Mouse (Mus musculus) kidney, embryonic 14.5 days (tissue): ENCODE data around the gene Polr3f. TPM values are rescaled to one million over a fixed set of nuclear protein-coding genes. Genes with fewer than 3 reads are reported as not detected.

ENCODE experiments used
- ATAC-seq: fragments of 200-750 bp; cut with Nextera tagmentation; 2 replicates; pipeline ENCODE4 v1.8.0; 2017; ENCODE audit warnings: moderate number of reproducible peaks, mild to moderate bottlenecking, moderate TSS enrichment, moderate library complexity; ENCODE audit not compliant: low FRiP score, low TSS enrichment
- H3K27ac ChIP-seq: fragments of 300-500 bp; sonication (generic); 2 replicates; pipeline ENCODE4 v1.5.1; 2014; ENCODE audit warnings: low read depth, mild to moderate bottlenecking, low read length, moderate library complexity, mixed read lengths
- H3K27me3 ChIP-seq: fragments of 300-500 bp; sonication (generic); 2 replicates; pipeline ENCODE4 v1.6.1; 2014; ENCODE audit warnings: mild to moderate bottlenecking, low read length; ENCODE audit not compliant: control insufficient read depth, insufficient read depth
- H3K36me3 ChIP-seq: fragments of 300-500 bp; sonication (generic); 2 replicates; pipeline ENCODE4 v1.6.1; 2014; ENCODE audit warnings: low read length, mixed read lengths; ENCODE audit not compliant: control insufficient read depth, insufficient read depth
- H3K4me1 ChIP-seq: fragments of 300-500 bp; sonication (generic); 2 replicates; pipeline ENCODE4 v1.6.1; 2014; ENCODE audit warnings: low read length, mixed read lengths; ENCODE audit not compliant: control insufficient read depth, insufficient read depth
- H3K4me2 ChIP-seq: fragments of 300-500 bp; sonication (generic); replicated peaks from 2 replicates; pipeline ENCODE4 v1.6.1; 2014; ENCODE audit warnings: low read depth, mild to moderate bottlenecking, low read length
- H3K4me3 ChIP-seq: fragments of 300-500 bp; sonication (generic); 2 replicates; pipeline ENCODE4 v1.5.1; 2014; ENCODE audit warnings: mild to moderate bottlenecking, low read length
- H3K9ac ChIP-seq: fragments of 300-500 bp; sonication (generic); 2 replicates; pipeline ENCODE4 v1.6.1; 2014; ENCODE audit warnings: low read depth, mild to moderate bottlenecking, low read length, moderate library complexity
- H3K9me3 ChIP-seq: fragments of 300-500 bp; sonication (generic); 2 replicates; pipeline ENCODE4 v1.6.1; 2016; ENCODE audit warnings: low read length; ENCODE audit not compliant: control insufficient read depth
- WGBS: fragments of 180-500 bp; shearing (Covaris S2); extraction: QIAGEN DNeasy Blood & Tissue Kit; methylation state at CpG from one replicate; pipeline ENCODE4 v1.1.7; 2014; 5-methylcytosine and 5-hydroxymethylcytosine counted together
- polyA plus RNA-seq: library from polyadenylated mRNA; unstranded; fragments of >200 nt; fragmentation: Nextera tagmentation; extraction: Ambion mirVana; gene quantifications from 2 replicates; pipeline ENCODE4 v1.2.1, GENCODE M21; 2014

The Polr3f gene
- polyA plus RNA-seq, 1 experiment from 2014 or later = 34.2 TPM

DNA sequence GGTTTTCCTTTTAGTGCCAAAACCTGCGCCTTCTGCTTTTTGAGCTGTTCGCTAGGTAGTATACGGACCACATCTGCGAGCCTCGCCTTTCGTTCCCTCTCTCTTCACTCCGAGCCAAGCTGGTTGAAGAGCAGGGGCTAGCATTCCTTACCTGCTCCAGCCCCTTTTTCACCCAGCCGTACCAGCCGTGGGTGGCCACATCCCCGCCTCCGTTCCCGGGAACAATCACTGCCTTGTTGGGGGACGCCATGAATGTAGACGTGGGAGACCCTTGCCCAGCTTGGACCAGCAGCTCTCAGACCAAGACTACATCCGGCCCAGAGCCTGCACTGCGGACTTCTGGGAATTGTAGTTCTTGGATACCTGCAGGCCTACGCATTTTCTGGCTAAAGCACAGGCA, 23.0 kb downstream of the Polr3f start, which contains the start of gene Rbbp9:
TSS of gene Rbbp9 (minus strand) at position 341 of the 400 bp plus-strand sequence.
- peak; percentile 95 for ATAC-seq
- H3K4me2 ChIP-seq = peak within 1 kb of the TSS; percentile 50
- H3K9ac ChIP-seq = peak within 1 kb of the TSS; percentile 79
- H3K9me3 ChIP-seq = no peaks in the 10 kb centered on the region
- WGBS = under 1% methylated on average over 17 of the region's 17 CpGs
- H3K4me3 ChIP-seq = peak within 1 kb of the TSS; percentile 70
- H3K36me3 ChIP-seq = peaks cover 14% of the 10 kb centered on the region; the same call in 1 of the 2 replicates
- H3K27ac ChIP-seq = peak within 1 kb of the TSS; percentile 63; the same call in 1 of the 2 replicates
- H3K4me1 ChIP-seq = peaks cover 8% of the 10 kb centered on the region; the same call in 1 of the 2 replicates
- H3K27me3 ChIP-seq = no peaks in the 10 kb centered on the region

DNA sequence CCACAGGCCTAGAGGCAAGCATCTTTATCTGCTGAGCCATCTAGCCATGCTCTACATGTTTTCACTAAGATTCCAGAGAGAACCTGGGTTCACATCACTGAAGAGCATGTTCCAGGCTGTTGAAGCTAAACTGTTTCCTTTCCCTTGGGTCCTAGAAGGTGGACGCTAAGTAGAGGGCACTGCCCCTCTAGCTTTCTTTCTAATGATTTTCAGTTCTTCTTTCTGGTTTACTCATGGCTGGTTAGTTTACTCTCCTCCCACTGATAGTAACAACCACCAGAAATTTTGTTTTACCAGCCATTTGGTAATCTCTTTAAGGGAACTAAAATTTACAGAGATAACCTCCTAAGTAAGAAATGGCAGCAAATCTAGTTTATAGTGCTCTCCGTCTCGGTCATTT, 26.4 kb downstream of the Polr3f start:
- Histone ChIP-seq H3K27ac (no peak overlapping the region), H3K9me3 (no peaks in the 10 kb centered on the region), H3K4me1 (peaks cover 15% of the 10 kb centered on the region), H3K27me3 (no peaks in the 10 kb centered on the region), H3K4me2 (no peak overlapping the region), H3K9ac (no peak overlapping the region), H3K4me3 (no peak overlapping the region), H3K36me3 (no peaks in the 10 kb centered on the region)
- no peak for ATAC-seq
- WGBS = 96% methylated on average over 3 of the region's 3 CpGs

DNA sequence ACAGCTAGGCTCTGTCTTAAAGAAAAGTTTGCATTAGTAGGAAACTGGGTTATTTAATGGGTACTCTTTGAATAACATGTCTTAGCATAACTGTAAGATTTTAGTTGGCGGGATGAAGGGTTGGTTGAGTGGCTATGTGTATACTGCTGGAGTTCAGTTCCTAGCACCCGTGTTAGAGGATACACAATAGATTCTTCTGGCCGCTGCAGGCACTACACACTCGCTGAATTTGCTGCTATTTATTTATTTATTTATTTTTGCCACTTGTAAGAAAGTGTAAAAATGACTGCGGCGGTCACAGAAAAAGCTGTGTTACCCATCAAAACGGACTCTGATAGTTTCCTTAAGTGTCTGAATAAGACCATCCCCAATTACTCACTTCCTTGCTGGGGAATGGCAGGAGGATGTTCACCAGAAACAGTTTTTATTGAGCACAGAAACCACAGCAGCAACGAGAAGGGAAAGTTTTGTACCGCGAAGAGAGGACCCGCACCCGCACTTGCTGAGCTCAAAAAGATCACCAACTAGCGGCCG, 27.8 kb downstream of the Polr3f start:
- Histone ChIP-seq H3K36me3 (peaks cover 6% of the 10 kb centered on the region; the same call in 1 of the 2 replicates), H3K27me3 (no peaks in the 10 kb centered on the region), H3K4me1 (peaks cover 10% of the 10 kb centered on the region), H3K9me3 (no peaks in the 10 kb centered on the region), H3K4me2 (peak overlapping the region; percentile 43), H3K9ac (peak overlapping the region; percentile 78), H3K4me3 (peak overlapping the region; percentile 85), H3K27ac (peak overlapping the region; percentile 93)
- no peak for ATAC-seq
- WGBS = 3% methylated on average over 14 of the region's 14 CpGs

DNA sequence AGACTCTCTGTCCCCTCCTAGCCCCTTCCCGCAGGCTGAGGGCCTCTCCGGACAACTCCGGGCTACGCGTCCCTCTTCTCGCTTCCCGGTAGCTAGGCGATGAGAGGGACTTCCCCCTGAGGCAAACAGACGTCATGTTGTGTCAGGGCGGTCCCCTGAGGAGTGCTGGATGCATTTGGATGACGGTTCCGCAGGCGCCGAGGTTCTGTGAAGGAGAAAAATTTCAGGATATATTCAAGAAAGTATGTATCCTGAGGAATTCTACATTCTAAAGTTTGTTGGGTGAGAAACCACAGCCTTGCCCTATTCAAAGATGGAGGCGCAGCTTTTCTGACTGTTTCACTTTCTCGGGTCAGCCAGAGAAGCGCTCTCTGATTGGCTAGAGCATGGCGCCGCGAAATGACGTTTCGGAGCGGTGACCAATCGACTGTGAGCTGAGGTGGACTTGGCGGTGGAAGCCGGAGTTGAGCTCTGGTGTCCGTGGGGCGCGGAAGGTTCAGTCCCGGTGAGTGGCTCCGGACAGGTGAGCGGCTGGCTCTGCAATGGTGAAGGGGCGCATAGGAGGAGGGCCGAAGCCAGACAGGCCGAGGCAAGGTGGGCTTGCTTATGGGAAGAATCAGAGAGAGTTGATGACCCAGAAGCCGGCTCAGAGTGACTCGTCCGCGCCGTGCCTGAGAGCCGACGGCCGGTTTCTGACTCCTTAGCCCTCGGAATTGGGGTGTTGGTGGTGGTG, 28.5 kb downstream of the Polr3f start, which contains the start of gene Sec23b:
TSS of gene Sec23b (plus strand) at position 410 of the 733 bp plus-strand sequence.
- Histone ChIP-seq H3K4me1 (peaks cover 10% of the 10 kb centered on the region), H3K4me3 (peak within 1 kb of the TSS; percentile 85), H3K9me3 (no peaks in the 10 kb centered on the region), H3K9ac (peak within 1 kb of the TSS; percentile 78), H3K36me3 (peaks cover 6% of the 10 kb centered on the region; the same call in 1 of the 2 replicates), H3K27me3 (no peaks in the 10 kb centered on the region), H3K27ac (peak within 1 kb of the TSS; percentile 93), H3K4me2 (peak within 1 kb of the TSS; percentile 71)
- peak; percentile 98 for ATAC-seq
- WGBS = under 1% methylated on average over 44 of the region's 44 CpGs

DNA sequence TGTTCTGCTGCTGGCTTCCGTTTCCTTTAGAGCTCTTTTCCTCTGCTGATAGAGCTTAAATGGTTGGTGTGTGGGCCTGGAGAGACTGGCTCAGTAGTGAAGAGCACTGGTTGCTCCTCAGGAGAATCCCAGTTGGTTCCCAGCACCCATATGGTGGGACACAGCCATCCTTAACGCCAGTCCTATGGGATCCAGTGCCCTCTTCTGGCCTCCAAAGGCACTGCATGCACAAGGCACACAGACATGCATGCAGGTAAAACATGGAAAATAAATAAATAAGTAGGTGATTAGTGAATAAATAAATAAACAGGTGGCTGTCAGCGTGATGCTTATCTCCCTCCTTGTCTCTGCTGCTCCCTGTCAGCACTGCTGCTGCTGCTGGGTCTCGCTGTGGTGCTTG, 61.2 kb downstream of the Polr3f start:
- Histone ChIP-seq H3K9me3 (no peaks in the 10 kb centered on the region), H3K4me1 (no peaks in the 10 kb centered on the region), H3K4me2 (no peak overlapping the region), H3K27me3 (no peaks in the 10 kb centered on the region), H3K27ac (no peak overlapping the region), H3K4me3 (no peak overlapping the region), H3K9ac (no peak overlapping the region), H3K36me3 (peaks cover 52% of the 10 kb centered on the region)
- ATAC-seq = no peak
- 74% methylated on average over 4 of the region's 4 CpGs for WGBS

Other genes with a start within 250 kb of the Polr3f start
- gene Ovol2, start 195.6 kb upstream of the Polr3f start, polyA plus RNA-seq = 1.8 and 2.1 TPM in 2 replicates
- gene Kat14, start 158.7 kb upstream of the Polr3f start, polyA plus RNA-seq = 34.8 and 47.5 TPM in 2 replicates
- gene Pet117, start 158.7 kb upstream of the Polr3f start, polyA plus RNA-seq = not detected in 2 replicates
- 2.2 and 4.1 TPM in 2 replicates for gene Dzank1, start 304 bp upstream of the Polr3f start, polyA plus RNA-seq
- 67.1 and 84.7 TPM in 2 replicates for gene Rbbp9, start 23.2 kb downstream of the Polr3f start, polyA plus RNA-seq
- 59.9 and 93.5 TPM in 2 replicates for gene Sec23b, start 28.5 kb downstream of the Polr3f start, polyA plus RNA-seq
- gene Smim26, start 66.3 kb downstream of the Polr3f start, polyA plus RNA-seq = 41.8 and 61.3 TPM in 2 replicates
- gene Dtd1, start 72.2 kb downstream of the Polr3f start, polyA plus RNA-seq = 47.9 and 50.0 TPM in 2 replicates